Mouse (Mus musculus): ENCODE data around the gene Ap1g1. TPM values are rescaled to one million over a fixed set of nuclear protein-coding genes. Genes with fewer than 3 reads are reported as not detected.
A peak's percentile ranks its signal among the peaks of the same experiment; 100 is the strongest.

The Ap1g1 gene
- polyA plus RNA-seq, 1 experiment = 80.9 TPM

DNA sequence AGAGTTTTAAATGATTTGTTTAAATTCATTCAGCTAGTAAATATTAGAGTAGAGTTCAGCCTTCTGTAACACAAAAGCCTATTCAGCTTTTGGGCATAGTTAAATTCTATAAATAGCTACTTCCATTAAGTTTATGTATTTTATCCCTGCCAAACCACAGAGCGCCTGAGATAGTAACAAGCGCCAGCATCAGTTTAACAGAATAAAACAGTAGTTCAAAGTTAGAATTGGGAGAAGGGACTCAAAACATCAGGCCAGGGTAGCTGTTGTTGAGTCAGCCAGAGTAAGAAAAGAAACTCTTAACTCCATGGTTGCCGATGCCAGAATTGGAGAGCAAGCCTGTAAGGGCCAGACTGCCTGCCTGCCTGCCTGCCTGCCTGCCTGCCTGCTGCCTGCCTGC, 28.2 kb downstream of the Ap1g1 start:
- no peak overlapping the region for H3K4me3 ChIP-seq (ENCODE audit: insufficient read depth, low read length)
- H3K4me1 ChIP-seq (ENCODE audit: control insufficient read depth, insufficient read depth, low read length) = peaks cover 12% of the 10 kb centered on the region
- TF ChIP-seq POLR2A (IDR thresholded peaks at IDR 0.05; ENCODE audit: borderline replicate concordance, low read depth, low read length) (no peak), CTCF (IDR thresholded peaks at IDR 0.05; ENCODE audit: low read depth, low read length) (no peak)
- H3K27ac ChIP-seq (ENCODE audit: insufficient read depth, low read depth, low read length) = no peak overlapping the region

DNA sequence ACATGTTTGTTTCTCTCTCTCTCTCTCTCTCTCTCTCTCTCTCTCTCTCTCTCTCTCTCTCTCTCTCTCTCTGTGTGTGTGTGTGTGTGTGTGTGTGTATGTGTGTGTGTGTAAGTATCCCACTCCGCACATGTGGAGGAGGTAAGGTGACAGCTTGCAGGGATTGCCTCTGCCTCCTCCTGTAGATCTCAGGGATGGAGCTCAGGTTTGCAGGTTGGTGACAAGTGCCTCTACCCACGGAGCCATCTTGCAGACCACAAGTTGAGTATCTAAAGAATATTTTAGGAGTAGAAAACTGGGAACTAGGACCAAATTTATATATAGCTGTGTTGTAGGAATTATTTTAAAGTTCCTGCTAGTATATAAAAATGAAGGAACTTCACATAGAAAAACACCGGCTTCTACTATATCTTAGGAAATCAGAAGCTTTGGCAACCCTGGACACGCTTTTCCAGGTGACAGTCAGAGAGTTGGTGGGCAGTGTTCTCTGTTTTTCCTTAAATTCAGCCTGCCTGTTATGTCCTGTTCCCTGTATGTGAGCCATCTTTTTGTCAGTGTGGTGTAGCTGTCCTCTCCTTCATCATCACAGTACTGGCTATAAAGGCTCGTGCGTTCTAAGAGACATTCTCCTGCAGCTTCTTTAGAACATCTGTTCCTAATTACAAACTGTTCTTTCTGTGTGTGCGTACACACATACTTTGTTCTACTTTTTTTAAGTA, 29.2 kb downstream of the Ap1g1 start:
- Histone ChIP-seq H3K27ac (ENCODE audit: insufficient read depth, low read depth, low read length) (no peak overlapping the region), H3K4me3 (ENCODE audit: insufficient read depth, low read length) (no peak overlapping the region), H3K4me1 (ENCODE audit: control insufficient read depth, insufficient read depth, low read length) (peaks cover 12% of the 10 kb centered on the region)
- no peak for TF ChIP-seq CTCF (IDR thresholded peaks at IDR 0.05; ENCODE audit: low read depth, low read length)

DNA sequence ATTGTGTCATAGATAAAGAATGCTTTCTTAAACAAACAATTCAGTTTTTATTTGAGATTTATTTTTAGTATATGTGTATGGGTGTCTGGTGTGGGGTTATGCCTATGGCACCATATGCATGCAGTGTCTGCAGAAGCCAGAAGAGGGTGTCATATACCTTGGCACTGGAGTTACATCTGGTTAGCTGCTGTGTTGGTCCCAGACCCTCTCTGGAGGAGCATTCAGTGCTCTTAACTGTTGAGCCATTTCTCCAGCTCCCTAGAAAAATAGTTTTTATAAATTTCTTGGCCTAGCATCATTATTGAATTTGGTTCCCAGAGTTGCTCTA, 29.7 kb downstream of the Ap1g1 start:
- TF ChIP-seq CTCF (IDR thresholded peaks at IDR 0.05; ENCODE audit: low read depth, low read length) (no peak), POLR2A (IDR thresholded peaks at IDR 0.05; ENCODE audit: borderline replicate concordance, low read depth, low read length) (no peak)
- Histone ChIP-seq H3K27ac (ENCODE audit: insufficient read depth, low read depth, low read length) (no peak overlapping the region), H3K4me1 (ENCODE audit: control insufficient read depth, insufficient read depth, low read length) (peaks cover 12% of the 10 kb centered on the region), H3K4me3 (ENCODE audit: insufficient read depth, low read length) (no peak overlapping the region)

DNA sequence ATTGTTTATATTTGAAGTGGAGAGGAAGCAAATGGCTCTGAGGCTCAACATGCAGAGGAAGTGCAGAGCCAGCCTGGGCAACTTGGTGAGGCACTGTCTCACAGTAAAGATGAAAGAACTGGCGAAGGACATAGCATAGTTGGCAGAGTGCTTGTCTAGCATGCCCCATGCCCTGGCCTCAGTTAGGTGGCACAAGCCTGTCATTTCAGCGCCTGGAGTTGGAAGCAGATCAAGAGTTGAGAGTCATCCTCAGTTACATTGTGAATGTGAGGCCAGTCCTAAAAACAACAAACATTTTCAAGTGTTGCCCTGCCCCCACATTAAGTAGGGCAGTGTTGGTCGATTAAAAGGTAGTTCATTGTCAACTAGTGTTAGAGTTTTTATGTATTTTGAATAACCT, 32.1 kb downstream of the Ap1g1 start:
- Histone ChIP-seq H3K4me3 (ENCODE audit: insufficient read depth, low read length) (no peak overlapping the region), H3K27ac (ENCODE audit: insufficient read depth, low read depth, low read length) (no peak overlapping the region), H3K4me1 (ENCODE audit: control insufficient read depth, insufficient read depth, low read length) (peaks cover 12% of the 10 kb centered on the region)
- no peak for TF ChIP-seq POLR2A (IDR thresholded peaks at IDR 0.05; ENCODE audit: borderline replicate concordance, low read depth, low read length)
- no peak for TF ChIP-seq CTCF (IDR thresholded peaks at IDR 0.05; ENCODE audit: low read depth, low read length)

DNA sequence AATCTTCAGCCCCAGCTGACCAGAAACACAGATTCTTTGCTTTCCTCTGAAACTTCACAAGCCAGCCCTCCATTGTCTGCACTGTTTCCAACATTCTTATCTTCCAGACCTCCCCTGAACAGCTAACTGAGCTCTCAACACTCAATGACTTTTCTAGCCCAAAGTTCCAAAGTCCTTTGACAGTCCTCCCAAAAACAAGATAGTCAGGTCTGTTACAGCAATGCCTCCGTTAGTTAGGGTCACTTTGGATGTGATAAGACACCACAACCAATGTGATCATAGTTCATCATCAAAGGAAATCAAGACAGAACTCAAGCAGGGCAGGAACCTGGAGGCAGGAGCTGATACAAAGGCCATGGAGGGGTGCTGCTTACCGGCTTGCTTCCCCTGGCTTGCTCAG, 36.9 kb downstream of the Ap1g1 start:
- TF ChIP-seq CTCF (IDR thresholded peaks at IDR 0.05; ENCODE audit: low read depth, low read length) (no peak), POLR2A (IDR thresholded peaks at IDR 0.05; ENCODE audit: borderline replicate concordance, low read depth, low read length) (no peak)
- no peak overlapping the region for H3K27ac ChIP-seq (ENCODE audit: insufficient read depth, low read depth, low read length)
- H3K4me3 ChIP-seq (ENCODE audit: insufficient read depth, low read length) = no peak overlapping the region
- peaks cover 26% of the 10 kb centered on the region for H3K4me1 ChIP-seq (ENCODE audit: control insufficient read depth, insufficient read depth, low read length)

DNA sequence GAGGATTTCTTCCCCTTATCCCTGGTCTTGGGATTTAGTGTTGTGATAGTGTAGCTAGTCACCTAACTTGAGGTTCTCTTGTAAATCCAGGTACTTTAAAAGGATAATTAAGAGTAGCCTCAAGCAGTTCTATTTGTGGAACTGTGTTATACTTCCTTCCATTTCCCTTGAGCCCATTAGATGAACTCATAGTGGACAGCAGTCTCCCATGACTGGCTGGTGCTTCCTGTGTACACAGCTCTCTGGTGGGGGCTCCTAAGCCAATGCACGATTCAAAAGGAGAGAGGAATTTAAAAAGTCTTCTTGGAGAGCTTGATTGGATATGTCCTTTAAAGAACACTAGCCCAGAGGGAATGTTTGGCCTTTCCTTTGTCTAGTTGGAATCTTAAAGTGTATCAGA, 39.6 kb downstream of the Ap1g1 start:
- Histone ChIP-seq H3K27ac (ENCODE audit: insufficient read depth, low read depth, low read length) (peak overlapping the region; percentile 89), H3K4me3 (ENCODE audit: insufficient read depth, low read length) (no peak overlapping the region), H3K4me1 (ENCODE audit: control insufficient read depth, insufficient read depth, low read length) (peaks cover 20% of the 10 kb centered on the region)
- no peak for TF ChIP-seq CTCF (IDR thresholded peaks at IDR 0.05; ENCODE audit: low read depth, low read length)
- TF ChIP-seq POLR2A (IDR thresholded peaks at IDR 0.05; ENCODE audit: borderline replicate concordance, low read depth, low read length) = no peak

DNA sequence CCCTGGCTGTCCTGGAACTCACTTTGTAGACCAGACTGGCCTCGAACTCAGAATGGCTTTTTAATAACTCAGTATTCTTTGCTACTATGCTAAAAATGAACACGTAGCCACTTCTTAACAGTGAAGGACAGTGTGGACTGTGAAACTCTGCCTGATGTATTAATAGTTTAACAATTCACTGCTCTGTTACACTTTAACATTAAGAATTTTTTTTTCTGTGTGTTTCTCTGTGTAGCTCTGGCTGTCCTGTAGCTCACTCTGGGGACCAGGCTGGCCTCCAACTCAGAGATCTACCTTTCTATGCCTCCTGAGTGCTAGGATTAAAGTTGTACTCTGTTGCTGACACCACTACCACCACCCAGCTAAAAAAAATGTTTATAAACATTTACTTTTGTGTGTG, 45.2 kb downstream of the Ap1g1 start:
- H3K27ac ChIP-seq (ENCODE audit: insufficient read depth, low read depth, low read length) = no peak overlapping the region
- H3K4me1 ChIP-seq (ENCODE audit: control insufficient read depth, insufficient read depth, low read length) = peaks cover 7% of the 10 kb centered on the region
- TF ChIP-seq POLR2A (IDR thresholded peaks at IDR 0.05; ENCODE audit: borderline replicate concordance, low read depth, low read length) (no peak), CTCF (IDR thresholded peaks at IDR 0.05; ENCODE audit: low read depth, low read length) (no peak)
- H3K4me3 ChIP-seq (ENCODE audit: insufficient read depth, low read length) = no peak overlapping the region

DNA sequence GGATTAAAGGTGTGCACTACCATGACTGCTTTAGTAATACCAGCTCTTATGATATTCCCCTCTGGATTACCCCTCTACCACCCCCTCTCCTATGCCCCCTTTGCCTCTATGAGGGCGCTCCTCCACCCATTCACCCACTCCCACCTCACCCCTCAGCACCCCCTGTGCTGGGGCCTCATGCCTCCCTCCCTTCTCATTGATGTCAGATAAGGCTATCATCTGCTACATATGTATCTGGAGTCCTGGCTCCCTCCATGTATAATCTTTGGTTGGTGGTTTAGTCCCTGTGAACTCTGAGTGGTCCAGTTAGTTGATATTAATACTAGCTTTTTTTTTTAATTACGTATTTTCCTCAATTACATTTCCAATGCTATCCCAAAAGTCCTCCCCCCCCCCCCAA, 61.5 kb downstream of the Ap1g1 start:
- H3K27ac ChIP-seq (ENCODE audit: insufficient read depth, low read depth, low read length) = no peak overlapping the region
- peaks cover 5% of the 10 kb centered on the region; the same call in 1 of the 2 replicates for H3K4me1 ChIP-seq (ENCODE audit: control insufficient read depth, insufficient read depth, low read length)
- TF ChIP-seq CTCF (IDR thresholded peaks at IDR 0.05; ENCODE audit: low read depth, low read length) (no peak), POLR2A (IDR thresholded peaks at IDR 0.05; ENCODE audit: borderline replicate concordance, low read depth, low read length) (no peak)
- no peak overlapping the region for H3K4me3 ChIP-seq (ENCODE audit: insufficient read depth, low read length)

DNA sequence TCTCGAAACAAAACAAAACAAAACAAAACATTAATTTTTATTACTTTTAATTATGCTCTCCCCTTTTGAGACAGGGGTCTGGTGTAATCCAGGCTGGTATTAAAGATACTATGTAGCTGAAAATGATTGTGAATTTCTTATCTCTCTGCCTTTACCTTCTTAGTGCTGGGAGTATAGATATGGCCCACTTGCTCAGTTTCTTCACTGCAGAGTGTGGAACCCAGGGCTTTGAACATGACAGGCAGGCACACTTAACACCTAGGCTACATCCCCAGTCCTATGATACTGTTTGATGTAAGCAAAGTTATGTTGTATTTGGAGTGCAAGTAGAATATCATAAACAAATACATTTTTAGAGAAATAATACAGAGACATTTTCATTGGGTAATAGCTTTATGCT, 64.1 kb downstream of the Ap1g1 start:
- no peak overlapping the region for H3K27ac ChIP-seq (ENCODE audit: insufficient read depth, low read depth, low read length)
- TF ChIP-seq POLR2A (IDR thresholded peaks at IDR 0.05; ENCODE audit: borderline replicate concordance, low read depth, low read length) (no peak), CTCF (IDR thresholded peaks at IDR 0.05; ENCODE audit: low read depth, low read length) (no peak)
- H3K4me1 ChIP-seq (ENCODE audit: control insufficient read depth, insufficient read depth, low read length) = peaks cover 5% of the 10 kb centered on the region; the same call in 1 of the 2 replicates

DNA sequence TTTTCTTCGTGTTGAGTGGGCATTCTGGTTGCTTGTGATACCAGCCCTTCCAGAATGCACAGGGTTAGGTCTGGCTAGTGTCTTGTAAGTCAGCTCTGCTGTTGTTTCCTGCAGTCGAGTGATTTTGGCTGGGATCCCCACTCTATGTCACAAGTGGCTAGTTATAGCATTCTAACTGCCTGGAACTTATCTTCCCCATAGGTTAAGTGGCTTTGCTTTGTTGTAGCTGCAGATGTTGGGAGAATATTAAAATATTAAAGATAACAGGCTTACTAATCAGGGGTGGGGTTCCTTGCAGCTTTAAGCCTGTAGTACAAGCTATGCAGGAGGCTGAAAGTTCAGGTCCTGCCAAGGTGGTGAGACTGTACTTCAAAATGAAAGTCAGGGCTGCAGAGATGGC, 69.5 kb downstream of the Ap1g1 start:
- H3K4me1 ChIP-seq (ENCODE audit: control insufficient read depth, insufficient read depth, low read length) = peaks cover 5% of the 10 kb centered on the region; the same call in 1 of the 2 replicates
- H3K4me3 ChIP-seq (ENCODE audit: insufficient read depth, low read length) = no peak overlapping the region
- no peak for TF ChIP-seq POLR2A (IDR thresholded peaks at IDR 0.05; ENCODE audit: borderline replicate concordance, low read depth, low read length)
- no peak for TF ChIP-seq CTCF (IDR thresholded peaks at IDR 0.05; ENCODE audit: low read depth, low read length)
- no peak overlapping the region for H3K27ac ChIP-seq (ENCODE audit: insufficient read depth, low read depth, low read length)

More for the DNA sequence above, 64.1 kb downstream of the Ap1g1 start:
- H3K4me3 ChIP-seq (ENCODE audit: insufficient read depth, low read length) = no peak overlapping the region
